Mouse (Mus musculus) kidney, embryonic 15.5 days (tissue): Measurements from ENCODE around the gene Kdm4a. TPM values are rescaled to one million over a fixed set of nuclear protein-coding genes. Genes with fewer than 3 reads are reported as not detected.
A peak's percentile ranks its signal among the peaks of the same experiment; 100 is the strongest.

Experiments used
- ATAC-seq: fragments of 200-750 bp; cut with Nextera tagmentation; replicated peaks from 2 replicates; pipeline ENCODE4 v1.8.0; 2017; ENCODE audit warnings: moderate TSS enrichment; ENCODE audit not compliant: low FRiP score
- H3K27ac ChIP-seq: fragments of 300-500 bp; sonication (generic); 2 replicates; pipeline ENCODE4 v1.5.1; 2015; ENCODE audit warnings: mild to moderate bottlenecking, inconsistent platforms
- H3K27me3 ChIP-seq: fragments of 300-500 bp; sonication (generic); 2 replicates; pipeline ENCODE4 v1.6.1; 2015; ENCODE audit warnings: inconsistent platforms
- H3K36me3 ChIP-seq: fragments of 300-500 bp; sonication (generic); 2 replicates; pipeline ENCODE4 v1.6.1; 2015; ENCODE audit warnings: inconsistent platforms
- H3K4me1 ChIP-seq: fragments of 300-500 bp; sonication (generic); 2 replicates; pipeline ENCODE4 v1.6.1; 2015; ENCODE audit warnings: inconsistent platforms
- H3K4me2 ChIP-seq: fragments of 300-500 bp; sonication (generic); 2 replicates; pipeline ENCODE4 v1.6.1; 2015; ENCODE audit warnings: moderate library complexity, mild to moderate bottlenecking, inconsistent platforms
- H3K4me3 ChIP-seq: fragments of 300-500 bp; sonication (generic); replicated peaks from 2 replicates; pipeline ENCODE4 v1.5.1; 2015; ENCODE audit warnings: mild to moderate bottlenecking, inconsistent platforms
- H3K9ac ChIP-seq: fragments of 300-500 bp; sonication (generic); 2 replicates; pipeline ENCODE4 v1.6.1; 2015; ENCODE audit warnings: mild to moderate bottlenecking, inconsistent platforms
- H3K9me3 ChIP-seq: fragments of 300-500 bp; sonication (generic); replicated peaks from 2 replicates; pipeline ENCODE4 v1.6.1; 2016; ENCODE audit warnings: inconsistent platforms
- WGBS: fragments of 180-500 bp; shearing (Covaris S2); methylation state at CpG from one replicate; pipeline ENCODE4 v1.1.7; 2015; ENCODE audit warnings: mixed read lengths; 5-methylcytosine and 5-hydroxymethylcytosine counted together
- polyA plus RNA-seq: library from polyadenylated mRNA; unstranded; fragments of >200 nt; fragmentation: Nextera tagmentation; extraction: Ambion mirVana; gene quantifications from 2 replicates; pipeline ENCODE4 v1.2.1, GENCODE M21; 2015

The Kdm4a gene
- polyA plus RNA-seq, 1 experiment from 2014 or later = 39.5 TPM

DNA sequence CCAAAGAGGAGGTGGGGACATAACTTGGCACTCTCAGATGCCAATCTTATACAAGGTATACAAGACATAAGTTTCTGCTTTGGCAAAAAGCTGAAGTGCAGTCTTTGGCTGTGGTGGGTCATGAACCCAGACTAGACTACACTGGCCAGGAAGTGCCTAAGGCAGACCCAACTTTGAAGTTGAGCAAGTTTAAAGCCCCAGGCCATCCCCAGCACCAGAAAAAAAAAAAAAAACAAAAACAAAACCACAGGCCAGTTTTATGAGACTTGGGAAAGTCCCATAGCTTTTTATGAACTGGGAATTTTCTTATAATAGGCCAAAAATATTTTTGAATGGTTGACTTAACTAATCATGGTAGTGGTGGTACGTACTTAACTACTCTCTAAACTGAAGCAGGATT, 44.4 kb downstream of the Kdm4a start:
- ATAC-seq = no peak
- peaks cover 43% of the 10 kb centered on the region for H3K36me3 ChIP-seq
- WGBS = 97% methylated on average over 1 of the region's 1 CpGs
- peak overlapping the region; percentile 85 for H3K4me2 ChIP-seq
- H3K4me1 ChIP-seq = peaks cover 18% of the 10 kb centered on the region
- H3K27me3 ChIP-seq = no peaks in the 10 kb centered on the region
- peak overlapping the region; percentile 95 for H3K9ac ChIP-seq
- H3K4me3 ChIP-seq = peak overlapping the region; percentile 96
- H3K9me3 ChIP-seq = no peaks in the 10 kb centered on the region
- H3K27ac ChIP-seq = peak overlapping the region; percentile 84

DNA sequence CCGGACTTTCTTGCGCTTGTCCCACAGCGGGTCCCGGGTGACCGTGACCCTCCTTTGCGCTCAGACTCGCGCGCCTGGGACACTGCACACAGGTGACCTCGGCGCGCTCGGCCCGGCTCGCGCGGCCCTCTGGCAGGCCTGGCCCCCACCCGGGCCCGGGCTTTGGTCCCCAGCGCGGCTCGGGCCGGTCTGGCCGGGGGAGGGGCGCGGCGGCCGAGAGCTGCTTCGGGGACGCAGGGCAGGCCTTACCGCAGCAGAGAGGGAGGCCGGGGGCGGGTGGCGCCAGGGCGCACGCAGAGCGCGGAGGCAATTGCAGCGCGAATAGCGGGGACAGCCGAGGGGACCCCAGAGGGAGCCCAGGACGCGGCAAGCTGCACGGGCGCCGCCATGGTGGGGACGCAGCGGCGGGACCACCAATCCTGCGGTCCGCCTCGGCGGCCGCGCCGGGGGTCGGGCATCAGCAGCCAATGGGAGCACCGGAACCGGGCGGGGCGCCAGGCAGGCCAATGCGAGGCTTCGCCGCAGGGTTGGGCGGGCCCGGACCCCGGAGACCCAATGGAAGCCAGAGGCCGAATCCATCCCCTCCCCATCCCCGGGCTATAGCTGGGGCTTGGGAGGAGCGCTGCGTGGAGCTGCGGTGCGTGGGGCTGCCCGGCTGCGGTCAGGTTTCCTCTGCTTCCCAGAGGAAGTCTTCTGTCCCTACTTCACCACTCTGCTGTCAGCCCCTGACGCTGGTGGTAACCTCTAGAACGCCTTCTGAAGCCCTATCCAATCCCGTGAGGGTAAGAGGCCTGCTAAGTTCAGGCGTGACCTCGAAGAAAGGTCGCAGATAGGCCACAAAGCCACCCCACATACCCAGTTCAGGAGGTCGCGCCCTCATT, 45.1 kb downstream of the Kdm4a start, which contains the start of gene St3gal3:
TSS of gene St3gal3 (minus strand) at position 430 of the 881 bp plus-strand sequence.
- H3K9me3 ChIP-seq = no peaks in the 10 kb centered on the region
- peak within 1 kb of the TSS; percentile 95 for H3K9ac ChIP-seq
- H3K4me1 ChIP-seq = peaks cover 18% of the 10 kb centered on the region
- H3K4me2 ChIP-seq = peak within 1 kb of the TSS; percentile 85
- under 1% methylated on average over 76 of the region's 84 CpGs for WGBS
- H3K36me3 ChIP-seq = peaks cover 36% of the 10 kb centered on the region
- peak within 1 kb of the TSS; percentile 96 for H3K4me3 ChIP-seq
- H3K27me3 ChIP-seq = no peaks in the 10 kb centered on the region
- peak; percentile 99 for ATAC-seq
- H3K27ac ChIP-seq = peak within 1 kb of the TSS; percentile 84

DNA sequence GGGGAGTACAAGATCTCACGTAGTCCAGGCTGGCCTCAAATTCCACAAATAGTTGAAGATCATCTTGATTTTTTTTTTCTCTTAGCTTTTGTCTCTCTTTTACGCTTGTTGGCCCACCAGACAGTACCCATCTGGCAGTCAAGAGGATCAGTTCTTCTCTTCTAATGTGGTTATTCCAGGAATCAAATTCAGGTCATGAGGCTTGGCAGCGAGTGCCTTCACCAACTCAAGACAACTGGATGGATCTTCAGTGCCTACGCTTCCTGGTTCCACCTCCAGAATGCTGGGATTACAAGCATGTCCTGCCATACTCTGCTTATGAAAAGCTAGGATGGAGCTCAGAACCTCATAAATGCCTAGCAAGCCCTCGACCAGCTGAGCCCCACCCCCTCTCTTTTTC, 48.5 kb downstream of the Kdm4a start:
- Histone ChIP-seq H3K4me3 (no peak overlapping the region), H3K9ac (no peak overlapping the region), H3K27ac (no peak overlapping the region), H3K4me1 (peaks cover 18% of the 10 kb centered on the region), H3K27me3 (no peaks in the 10 kb centered on the region), H3K9me3 (no peaks in the 10 kb centered on the region), H3K4me2 (no peak overlapping the region), H3K36me3 (peaks cover 4% of the 10 kb centered on the region)
- 83% methylated on average over 5 of the region's 5 CpGs for WGBS
- no peak for ATAC-seq

DNA sequence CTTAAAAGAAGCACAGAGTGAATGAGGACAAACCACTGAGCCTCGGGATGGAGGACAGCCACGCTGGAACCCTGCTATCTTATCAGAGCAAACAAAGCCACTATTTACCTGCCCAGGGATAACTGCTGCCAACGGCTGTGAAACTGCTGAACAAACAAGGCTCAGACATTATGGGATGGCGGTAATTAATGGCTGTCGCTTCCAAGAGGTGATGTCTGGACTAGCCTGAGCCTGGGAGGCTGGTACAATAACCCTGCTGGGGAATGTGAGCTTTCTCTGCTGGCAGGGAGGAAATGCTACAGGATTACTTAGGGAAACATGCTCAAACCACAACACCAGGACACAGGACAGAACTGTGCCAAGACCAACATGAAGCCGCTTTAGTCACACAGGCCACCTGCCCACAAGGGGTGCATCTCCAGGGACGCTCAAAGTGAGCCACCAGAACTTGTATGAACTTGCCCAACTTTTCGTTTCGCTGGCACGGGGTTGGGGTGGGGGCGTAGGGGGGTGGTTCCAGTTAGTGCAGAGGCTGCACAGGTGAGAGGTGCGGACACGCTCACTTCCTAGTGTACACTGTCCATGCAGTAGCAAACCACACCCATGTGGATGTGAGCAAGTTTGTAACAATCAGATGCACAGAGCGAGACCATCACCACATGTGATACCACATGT, 56.7 kb downstream of the Kdm4a start:
- Histone ChIP-seq H3K27ac (no peak overlapping the region), H3K4me2 (no peak overlapping the region), H3K36me3 (peaks cover 3% of the 10 kb centered on the region; the same call in 1 of the 2 replicates), H3K4me3 (no peak overlapping the region), H3K4me1 (no peaks in the 10 kb centered on the region), H3K9ac (no peak overlapping the region), H3K27me3 (no peaks in the 10 kb centered on the region), H3K9me3 (no peaks in the 10 kb centered on the region)
- no peak for ATAC-seq
- 80% methylated on average over 14 of the region's 14 CpGs for WGBS

DNA sequence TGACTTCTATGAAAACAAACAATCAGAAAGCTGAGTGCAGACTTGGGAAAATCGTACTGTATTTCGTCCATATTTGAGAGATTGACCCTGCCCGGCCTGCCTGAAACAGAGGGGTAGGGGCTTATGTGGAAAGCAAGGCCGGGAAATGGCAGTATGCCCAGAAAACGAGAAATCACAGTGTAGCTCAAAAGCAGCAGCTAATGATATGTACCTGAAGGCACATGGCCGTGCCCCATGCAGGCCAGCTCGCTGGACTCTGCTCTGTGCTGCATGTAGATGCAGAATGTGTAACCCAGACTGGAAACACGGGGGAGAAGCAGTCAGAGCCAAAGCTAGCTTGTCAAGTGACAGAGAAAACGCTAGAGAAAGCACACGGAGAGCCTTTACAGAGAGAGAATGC, 57.8 kb downstream of the Kdm4a start:
- no peak overlapping the region for H3K9ac ChIP-seq
- H3K27ac ChIP-seq = no peak overlapping the region
- no peak overlapping the region for H3K4me2 ChIP-seq
- 76% methylated on average over 10 of the region's 10 CpGs for WGBS
- H3K27me3 ChIP-seq = no peaks in the 10 kb centered on the region
- H3K36me3 ChIP-seq = peaks cover 3% of the 10 kb centered on the region; the same call in 1 of the 2 replicates
- no peak for ATAC-seq
- no peak overlapping the region for H3K4me3 ChIP-seq
- no peaks in the 10 kb centered on the region for H3K9me3 ChIP-seq
- H3K4me1 ChIP-seq = no peaks in the 10 kb centered on the region

DNA sequence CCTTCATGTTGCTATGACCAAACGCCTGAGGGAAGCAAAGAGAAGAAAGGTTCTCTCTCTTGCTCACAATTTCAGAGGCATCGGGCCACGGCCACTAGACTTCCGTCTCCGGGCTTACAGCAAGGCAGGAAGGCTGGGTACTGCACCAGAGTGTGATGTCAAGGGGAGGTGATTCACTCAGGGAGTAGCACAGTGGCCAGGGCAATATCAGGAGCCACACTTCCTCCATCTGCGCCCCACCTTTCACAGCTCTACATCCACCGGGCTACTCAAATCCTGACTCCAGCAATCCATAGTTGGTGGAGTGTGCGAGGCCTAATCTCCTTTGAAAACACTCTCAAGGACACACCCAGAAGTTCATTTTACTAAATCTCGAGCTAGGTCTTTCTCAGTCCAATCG, 62.3 kb downstream of the Kdm4a start:
- Histone ChIP-seq H3K4me1 (peaks cover 7% of the 10 kb centered on the region; the same call in 1 of the 2 replicates), H3K36me3 (peaks cover 3% of the 10 kb centered on the region; the same call in 1 of the 2 replicates), H3K27me3 (no peaks in the 10 kb centered on the region), H3K9ac (no peak overlapping the region), H3K27ac (no peak overlapping the region), H3K4me3 (no peak overlapping the region), H3K9me3 (no peaks in the 10 kb centered on the region), H3K4me2 (no peak overlapping the region)
- 95% methylated on average over 10 of the region's 10 CpGs for WGBS
- ATAC-seq = no peak

DNA sequence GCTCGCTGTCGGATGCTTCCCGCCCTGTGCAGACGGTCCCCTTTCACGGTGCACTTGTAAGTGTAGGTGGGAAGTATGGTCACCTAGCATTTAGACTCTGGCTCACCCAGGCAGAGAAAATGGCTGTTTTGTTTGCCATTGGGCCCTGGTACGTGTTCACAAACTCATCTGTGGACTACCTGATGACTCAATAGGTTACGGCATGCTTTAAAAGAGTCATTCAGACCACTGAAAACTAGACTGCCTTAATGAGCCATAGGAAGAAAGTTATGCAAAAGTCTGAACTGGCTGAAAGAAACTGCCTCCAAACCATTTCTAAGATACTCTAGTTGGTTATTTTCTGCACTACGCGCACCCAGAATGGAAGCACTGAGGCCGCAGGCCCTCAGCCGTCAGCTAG, 63.7 kb downstream of the Kdm4a start:
- Histone ChIP-seq H3K9me3 (no peaks in the 10 kb centered on the region), H3K4me2 (no peak overlapping the region), H3K9ac (no peak overlapping the region), H3K27me3 (no peaks in the 10 kb centered on the region), H3K4me3 (no peak overlapping the region), H3K36me3 (no peaks in the 10 kb centered on the region; the same call in 1 of the 2 replicates), H3K27ac (no peak overlapping the region), H3K4me1 (peaks cover 9% of the 10 kb centered on the region; the same call in 1 of the 2 replicates)
- no peak for ATAC-seq
- WGBS = 84% methylated on average over 11 of the region's 11 CpGs

DNA sequence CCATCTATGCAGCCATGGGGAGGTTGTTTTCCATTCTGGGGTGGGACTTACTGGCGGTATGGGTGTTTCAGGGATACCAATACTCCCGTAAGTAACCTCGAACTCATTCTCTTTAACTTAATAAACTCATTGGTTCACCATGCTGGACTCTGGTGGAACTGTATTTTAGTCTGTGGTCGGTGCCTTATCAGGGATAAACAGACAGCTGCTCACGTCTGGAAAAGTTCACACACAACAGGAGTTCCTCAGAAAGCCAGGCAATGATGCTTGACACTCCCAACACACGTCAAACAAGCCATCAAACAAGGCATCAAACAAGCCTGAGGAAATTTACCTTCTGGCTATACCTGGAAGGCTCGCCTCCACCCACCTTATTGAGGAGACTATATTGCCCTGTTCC, 64.7 kb downstream of the Kdm4a start:
- WGBS = 78% methylated on average over 7 of the region's 7 CpGs
- no peak overlapping the region for H3K27ac ChIP-seq
- H3K9me3 ChIP-seq = no peaks in the 10 kb centered on the region
- H3K9ac ChIP-seq = no peak overlapping the region
- no peak overlapping the region for H3K4me2 ChIP-seq
- H3K36me3 ChIP-seq = no peaks in the 10 kb centered on the region; the same call in 1 of the 2 replicates
- ATAC-seq = no peak
- no peaks in the 10 kb centered on the region for H3K27me3 ChIP-seq
- H3K4me1 ChIP-seq = peaks cover 9% of the 10 kb centered on the region; the same call in 1 of the 2 replicates
- H3K4me3 ChIP-seq = no peak overlapping the region

DNA sequence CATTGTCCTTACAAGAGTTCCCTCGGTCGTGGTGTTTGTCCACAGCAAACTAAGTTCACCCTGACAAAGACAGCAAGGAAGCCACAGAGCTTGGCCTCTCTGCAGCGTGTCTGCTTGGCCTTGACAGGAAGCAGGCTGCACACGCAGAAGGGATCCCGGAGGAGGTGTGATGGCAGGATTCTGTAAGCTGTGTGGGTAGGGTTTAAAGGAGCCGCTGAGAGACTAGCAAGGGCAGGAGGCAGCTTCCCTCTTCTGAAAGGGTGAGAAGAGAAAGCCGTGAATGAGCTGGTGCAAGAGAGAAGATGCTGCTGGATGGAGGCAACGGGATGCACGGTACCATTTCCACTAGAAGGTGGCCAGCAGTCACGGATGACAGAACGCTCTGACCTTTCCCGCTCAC, 67.2 kb downstream of the Kdm4a start:
- H3K36me3 ChIP-seq = peaks cover 4% of the 10 kb centered on the region
- ATAC-seq = no peak
- no peak overlapping the region for H3K27ac ChIP-seq
- WGBS = 57% methylated on average over 12 of the region's 12 CpGs
- H3K4me1 ChIP-seq = peaks cover 9% of the 10 kb centered on the region; the same call in 1 of the 2 replicates
- H3K4me3 ChIP-seq = no peak overlapping the region
- no peaks in the 10 kb centered on the region for H3K9me3 ChIP-seq
- no peak overlapping the region for H3K9ac ChIP-seq
- no peaks in the 10 kb centered on the region for H3K27me3 ChIP-seq
- no peak overlapping the region for H3K4me2 ChIP-seq

DNA sequence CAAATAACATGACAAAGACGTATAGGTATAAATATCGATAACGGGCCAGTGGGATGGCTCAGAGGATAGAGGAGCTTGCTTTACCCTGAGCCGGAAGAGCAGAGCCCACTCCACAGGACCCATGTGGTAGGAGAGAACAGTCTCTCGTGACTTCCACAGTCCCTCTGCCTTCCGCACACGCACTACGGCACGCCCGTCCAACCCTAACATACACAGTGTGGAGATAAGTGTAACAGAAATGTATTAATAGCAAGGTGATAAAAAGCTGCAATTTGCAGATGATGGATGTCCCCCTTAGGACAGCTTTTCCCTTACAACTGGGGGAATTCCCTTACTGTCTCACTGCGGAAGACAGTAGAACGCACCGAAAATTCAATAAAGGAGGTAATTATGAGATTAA, 70.2 kb downstream of the Kdm4a start:
- no peak overlapping the region for H3K27ac ChIP-seq
- ATAC-seq = no peak
- no peaks in the 10 kb centered on the region for H3K27me3 ChIP-seq
- peaks cover 9% of the 10 kb centered on the region; the same call in 1 of the 2 replicates for H3K4me1 ChIP-seq
- H3K4me2 ChIP-seq = no peak overlapping the region
- 81% methylated on average over 13 of the region's 13 CpGs for WGBS
- H3K9me3 ChIP-seq = no peaks in the 10 kb centered on the region
- no peak overlapping the region for H3K4me3 ChIP-seq
- no peak overlapping the region for H3K9ac ChIP-seq
- peaks cover 12% of the 10 kb centered on the region for H3K36me3 ChIP-seq

DNA sequence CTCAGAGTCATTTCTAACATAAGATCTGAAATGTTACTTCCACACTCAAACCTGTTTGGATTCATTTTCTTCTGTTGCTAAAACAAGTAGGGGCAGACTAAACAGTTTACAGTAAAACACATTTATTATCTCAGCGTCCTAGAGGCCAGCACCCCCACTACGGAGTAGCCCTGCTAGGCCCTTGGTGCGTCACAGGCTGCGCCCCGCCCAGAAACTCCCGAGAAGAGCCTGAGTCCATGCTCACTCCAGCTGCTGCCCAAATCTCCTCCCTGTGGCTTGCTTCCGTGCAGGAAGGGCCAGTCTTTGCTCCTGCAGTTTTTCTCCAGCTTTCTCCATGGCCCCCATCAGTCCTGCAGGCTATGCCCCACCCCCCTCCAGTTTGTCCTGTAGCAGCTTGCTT, 71.1 kb downstream of the Kdm4a start:
- H3K4me2 ChIP-seq = no peak overlapping the region
- no peak for ATAC-seq
- H3K4me1 ChIP-seq = peaks cover 9% of the 10 kb centered on the region; the same call in 1 of the 2 replicates
- no peaks in the 10 kb centered on the region for H3K9me3 ChIP-seq
- WGBS = 66% methylated on average over 7 of the region's 7 CpGs
- no peak overlapping the region for H3K9ac ChIP-seq
- H3K4me3 ChIP-seq = no peak overlapping the region
- no peaks in the 10 kb centered on the region for H3K27me3 ChIP-seq
- no peak overlapping the region for H3K27ac ChIP-seq
- peaks cover 12% of the 10 kb centered on the region for H3K36me3 ChIP-seq
